In the genomic region with DNA sequence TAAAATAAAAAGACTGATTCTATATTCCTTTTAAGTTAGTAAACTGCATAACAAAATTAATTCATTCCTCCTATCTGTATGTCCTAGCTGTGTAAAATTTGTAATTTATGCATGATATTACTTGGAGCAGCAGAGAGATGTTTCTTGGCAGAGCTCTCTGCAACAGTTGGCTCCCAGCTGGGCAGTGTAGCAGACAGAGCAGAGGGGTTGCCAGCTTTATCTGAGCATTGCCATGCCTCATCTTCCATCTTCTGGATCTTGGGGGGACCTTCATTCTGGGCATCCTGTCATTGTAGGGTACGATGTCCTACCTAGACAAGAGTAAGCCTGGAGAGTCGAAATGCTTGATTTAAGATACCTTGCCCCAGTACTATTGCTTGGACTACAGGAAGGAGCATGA, we compare ENCODE assay signal across 21 mouse cellular contexts.
DNase-seq lines count a peak whose midpoint lies in the region; ATAC-seq and TF ChIP-seq lines count a peak whose summit lies in the region.
"Had no signal": no experiment of that assay in that cellular context is flagged by ENCODE, and none has a peak within 500 bp of the region (broad histone marks: within the 10 kb centered on the region; RNA-seq: fewer than 3 reads in every experiment).

No protein-coding gene starts in this region.

- peaks cover 5% of the 10 kb centered on the region for H3K4me1 ChIP-seq in forebrain, embryonic 13.5 days
- peaks cover 4% of the 10 kb centered on the region for H3K4me1 ChIP-seq in forebrain, embryonic 10.5 days
- H3K4me1 ChIP-seq in hindbrain, embryonic 16.5 days (ENCODE audit: control insufficient read depth, insufficient read depth, low read depth, low read length) = no peaks in the 10 kb centered on the region
- no peaks in the 10 kb centered on the region for H3K4me1 ChIP-seq in hindbrain, embryonic 14.5 days (replicated peaks; ENCODE audit: control insufficient read depth, insufficient read depth, low read length)
- no peaks in the 10 kb centered on the region for H3K4me1 ChIP-seq in midbrain, postnatal 0 days (ENCODE audit: insufficient read depth, low read length)
- H3K4me1 ChIP-seq in midbrain, embryonic 13.5 days (replicated peaks) = peaks cover 2% of the 10 kb centered on the region
- H3K4me1 ChIP-seq: intestine, embryonic 15.5 days had no signal

- H3K27ac ChIP-seq in forebrain, embryonic 13.5 days = no peak overlapping the region
- H3K27ac ChIP-seq in forebrain, embryonic 10.5 days = no peak overlapping the region
- no peak overlapping the region for H3K27ac ChIP-seq in hindbrain, embryonic 16.5 days (ENCODE audit: low read depth, low read length)
- no peak overlapping the region for H3K27ac ChIP-seq in hindbrain, embryonic 14.5 days
- no peak overlapping the region for H3K27ac ChIP-seq in midbrain, postnatal 0 days (ENCODE audit: low read depth, low read length)
- H3K27ac ChIP-seq in midbrain, embryonic 13.5 days = no peak overlapping the region
- H3K27ac ChIP-seq: embryonic facial prominence, embryonic 13.5 days; heart, adult 2 months; heart, embryonic 15.5 days; hindbrain, embryonic 10.5 days; intestine, embryonic 15.5 days had no signal

- H3K27me3 ChIP-seq in forebrain, embryonic 13.5 days = no peaks in the 10 kb centered on the region
- no peaks in the 10 kb centered on the region for H3K27me3 ChIP-seq in forebrain, embryonic 10.5 days (ENCODE audit: poor library complexity, severe bottlenecking)
- no peaks in the 10 kb centered on the region for H3K27me3 ChIP-seq in hindbrain, embryonic 16.5 days (replicated peaks; ENCODE audit: control insufficient read depth, insufficient read depth, low read length)
- no peaks in the 10 kb centered on the region for H3K27me3 ChIP-seq in hindbrain, embryonic 14.5 days (ENCODE audit: control insufficient read depth, insufficient read depth, low read length)
- no peaks in the 10 kb centered on the region for H3K27me3 ChIP-seq in midbrain, postnatal 0 days (ENCODE audit: insufficient read depth, low read length)
- no peaks in the 10 kb centered on the region for H3K27me3 ChIP-seq in midbrain, embryonic 13.5 days
- H3K27me3 ChIP-seq: CH12.LX; embryonic facial prominence, embryonic 13.5 days; heart, embryonic 15.5 days; intestine, embryonic 15.5 days had no signal

- H3K4me2 ChIP-seq in forebrain, embryonic 13.5 days = no peak overlapping the region
- H3K4me2 ChIP-seq in hindbrain, embryonic 16.5 days (ENCODE audit: low read length) = no peak overlapping the region
- H3K4me2 ChIP-seq in hindbrain, embryonic 14.5 days (replicated peaks) = no peak overlapping the region
- no peak overlapping the region for H3K4me2 ChIP-seq in midbrain, postnatal 0 days (ENCODE audit: low read depth, low read length, poor library complexity, severe bottlenecking)
- H3K4me2 ChIP-seq in midbrain, embryonic 13.5 days (replicated peaks) = no peak overlapping the region
- H3K4me2 ChIP-seq: embryonic facial prominence, embryonic 13.5 days; heart, embryonic 11.5 days; heart, embryonic 15.5 days; intestine, embryonic 15.5 days had no signal

- H3K4me3 ChIP-seq in forebrain, embryonic 13.5 days = no peak overlapping the region
- no peak overlapping the region for H3K4me3 ChIP-seq in forebrain, embryonic 10.5 days
- no peak overlapping the region for H3K4me3 ChIP-seq in hindbrain, embryonic 16.5 days (ENCODE audit: low read length)
- no peak overlapping the region for H3K4me3 ChIP-seq in hindbrain, embryonic 14.5 days (replicated peaks; ENCODE audit: low read length)
- no peak overlapping the region for H3K4me3 ChIP-seq in midbrain, postnatal 0 days (ENCODE audit: low read depth, low read length)
- no peak overlapping the region for H3K4me3 ChIP-seq in midbrain, embryonic 13.5 days (replicated peaks)
- H3K4me3 ChIP-seq: embryonic facial prominence, embryonic 13.5 days; heart, adult 2 months; heart, embryonic 15.5 days; hindbrain, embryonic 10.5 days; intestine, embryonic 15.5 days had no signal

- no peak for TF ChIP-seq CTCF in midbrain, postnatal 0 days (IDR thresholded peaks at IDR 0.05)

- H3K9ac ChIP-seq in forebrain, embryonic 13.5 days = no peak overlapping the region
- H3K9ac ChIP-seq in hindbrain, embryonic 16.5 days (ENCODE audit: low read depth, low read length) = no peak overlapping the region
- no peak overlapping the region for H3K9ac ChIP-seq in hindbrain, embryonic 14.5 days
- H3K9ac ChIP-seq in midbrain, postnatal 0 days (replicated peaks; ENCODE audit: low read length, poor library complexity, severe bottlenecking) = no peak overlapping the region
- no peak overlapping the region for H3K9ac ChIP-seq in midbrain, embryonic 13.5 days (replicated peaks)
- H3K9ac ChIP-seq: embryonic facial prominence, embryonic 13.5 days; heart, embryonic 15.5 days; intestine, embryonic 15.5 days had no signal

- no peak for DNase-seq in forebrain, embryonic 10.5 days (ENCODE audit: extremely low spot score, low spot score)
- no peak for DNase-seq in hindbrain, embryonic 14.5 days (ENCODE audit: low spot score)
- DNase-seq in midbrain, postnatal 0 days (ENCODE audit: low spot score) = peak; percentile 51
- no peak for DNase-seq in lung, postnatal 4 days
- DNase-seq: adrenal gland, postnatal 14 days; cerebellum, adult 18-20 months; cerebellum, postnatal 36 days; gastrocnemius, postnatal 10 days; heart, adult 2 months; kidney, adult 18-20 months had no signal

- H3K36me3 ChIP-seq in forebrain, embryonic 13.5 days (ENCODE audit: poor library complexity, severe bottlenecking) = no peaks in the 10 kb centered on the region
- no peaks in the 10 kb centered on the region for H3K36me3 ChIP-seq in forebrain, embryonic 10.5 days (replicated peaks)
- H3K36me3 ChIP-seq in hindbrain, embryonic 16.5 days (ENCODE audit: control insufficient read depth, insufficient read depth, low read length) = no peaks in the 10 kb centered on the region
- H3K36me3 ChIP-seq in hindbrain, embryonic 14.5 days (replicated peaks; ENCODE audit: control insufficient read depth, insufficient read depth) = no peaks in the 10 kb centered on the region
- no peaks in the 10 kb centered on the region for H3K36me3 ChIP-seq in midbrain, postnatal 0 days (ENCODE audit: insufficient read depth, low read length)
- no peaks in the 10 kb centered on the region for H3K36me3 ChIP-seq in midbrain, embryonic 13.5 days
- H3K36me3 ChIP-seq: embryonic facial prominence, embryonic 13.5 days; heart, embryonic 15.5 days; hindbrain, embryonic 10.5 days; intestine, embryonic 15.5 days had no signal

- ATAC-seq in forebrain, embryonic 13.5 days = peak; percentile 68; the same call in 1 of the 2 replicates
- ATAC-seq in hindbrain, embryonic 16.5 days = peak; percentile 77
- no peak for ATAC-seq in hindbrain, embryonic 14.5 days (ENCODE audit: low FRiP score)
- ATAC-seq in midbrain, postnatal 0 days (ENCODE audit: low FRiP score) = no peak
- ATAC-seq in midbrain, embryonic 13.5 days = no peak
- ATAC-seq: activated CD4-positive, CD25-positive, alpha-beta regulatory T cell, adult 4 months; intestine, embryonic 15.5 days; Patski had no signal

- WGBS in forebrain, embryonic 13.5 days = 92% methylated on average over 2 of the region's 2 CpGs
- 86% methylated on average over 2 of the region's 2 CpGs for WGBS in forebrain, embryonic 10.5 days
- 83% methylated on average over 2 of the region's 2 CpGs for WGBS in hindbrain, embryonic 16.5 days
- WGBS in hindbrain, embryonic 14.5 days = 98% methylated on average over 2 of the region's 2 CpGs
- WGBS in midbrain, postnatal 0 days = 93% methylated on average over 2 of the region's 2 CpGs
- 94% methylated on average over 2 of the region's 2 CpGs for WGBS in midbrain, embryonic 13.5 days

- no peaks in the 10 kb centered on the region for H3K9me3 ChIP-seq in forebrain, embryonic 13.5 days (replicated peaks)
- no peaks in the 10 kb centered on the region for H3K9me3 ChIP-seq in forebrain, embryonic 10.5 days
- no peaks in the 10 kb centered on the region for H3K9me3 ChIP-seq in hindbrain, embryonic 16.5 days (ENCODE audit: control insufficient read depth, low read length)
- no peaks in the 10 kb centered on the region for H3K9me3 ChIP-seq in hindbrain, embryonic 14.5 days (ENCODE audit: control insufficient read depth, low read length)
- no peaks in the 10 kb centered on the region for H3K9me3 ChIP-seq in midbrain, postnatal 0 days (ENCODE audit: low read length)
- H3K9me3 ChIP-seq in midbrain, embryonic 13.5 days = no peaks in the 10 kb centered on the region
- H3K9me3 ChIP-seq: embryonic facial prominence, embryonic 13.5 days; heart, embryonic 15.5 days; hindbrain, embryonic 10.5 days; intestine, embryonic 15.5 days had no signal

Comparison
In these comparisons a context has a peak if more than half of its experiments do, and no peak if none do; other contexts are left out.
1. ATAC-seq: peak in forebrain, embryonic 13.5 days (single experiment) and hindbrain, embryonic 16.5 days (single experiment); none in hindbrain, embryonic 14.5 days (single experiment), midbrain, postnatal 0 days (single experiment) and midbrain, embryonic 13.5 days (single experiment).